9 mouse cellular contexts compared by ENCODE assay signal in the genomic region with DNA sequence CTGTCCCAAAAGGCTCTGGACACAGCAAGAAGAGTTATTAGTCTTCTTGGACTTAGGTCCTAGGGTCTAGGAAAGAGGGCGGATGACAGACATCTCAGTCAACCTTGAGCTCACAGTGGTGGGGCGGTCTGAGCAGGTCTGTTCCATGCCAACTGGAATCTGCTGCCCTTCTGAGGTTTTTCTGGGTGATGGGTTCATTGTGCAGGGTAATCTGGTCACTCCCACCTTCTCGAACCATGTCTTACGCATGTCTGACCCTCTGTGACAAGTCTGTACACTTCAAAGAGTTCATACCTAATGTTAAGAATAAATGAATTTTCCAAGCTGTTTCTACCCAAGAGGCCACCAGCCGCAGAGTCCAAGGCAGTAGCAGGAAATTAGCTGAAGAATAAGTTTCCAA. TPM values are rescaled to one million over a fixed set of nuclear protein-coding genes. Genes with fewer than 3 reads are reported as not detected.
DNase-seq lines count a peak whose midpoint lies in the region; ATAC-seq and TF ChIP-seq lines count a peak whose summit lies in the region.
"Had no signal": no experiment of that assay in that cellular context is flagged by ENCODE, and none has a peak within 500 bp of the region (broad histone marks: within the 10 kb centered on the region; RNA-seq: fewer than 3 reads in every experiment).

No protein-coding gene starts in this region.

- TF ChIP-seq CTCF in kidney, adult 2 months (conservative IDR thresholded peaks at IDR 0.05; ENCODE audit: insufficient read depth, insufficient read length, low read depth, low read length), result no peak

- H3K27me3 ChIP-seq in kidney, adult 2 months (replicated peaks; ENCODE audit: control insufficient read depth, insufficient read depth, low read length), result no peaks in the 10 kb centered on the region
- no peaks in the 10 kb centered on the region for H3K27me3 ChIP-seq in embryonic facial prominence, embryonic 10.5 days (replicated peaks; ENCODE audit: low read depth, poor library complexity, severe bottlenecking)
- H3K27me3 ChIP-seq in hindbrain, embryonic 15.5 days, result no peaks in the 10 kb centered on the region
- no peaks in the 10 kb centered on the region for H3K27me3 ChIP-seq in midbrain, embryonic 14.5 days (ENCODE audit: control insufficient read depth, insufficient read depth, low read length)

- no peak overlapping the region for H3K4me3 ChIP-seq in kidney, adult 2 months (ENCODE audit: insufficient read depth, low read depth, low read length)
- H3K4me3 ChIP-seq in embryonic facial prominence, embryonic 10.5 days, result peak overlapping the region; percentile 46
- H3K4me3 ChIP-seq in hindbrain, embryonic 15.5 days, result no peak overlapping the region
- no peak overlapping the region for H3K4me3 ChIP-seq in midbrain, embryonic 14.5 days (replicated peaks; ENCODE audit: low read depth, low read length)

- DNase-seq in kidney, adult 2 months, result no peak
- no peak for DNase-seq in kidney, adult 18-20 months
- DNase-seq in embryonic facial prominence, embryonic 10.5 days (ENCODE audit: low spot score), result no peak
- DNase-seq in midbrain, embryonic 14.5 days, result no peak
- DNase-seq in ovary, postnatal 36 days (ENCODE audit: low spot score), result no peak
- no peak for DNase-seq in natural killer cell, adult 2 months (ENCODE audit: low spot score in 2 of 2)
- DNase-seq in right cerebral cortex, postnatal 4 days, result no peak
- DNase-seq: cerebellum, postnatal 25 days had no signal

- no peak for ATAC-seq in hindbrain, embryonic 15.5 days (ENCODE audit: low FRiP score, low read depth)
- no peak for ATAC-seq in midbrain, embryonic 14.5 days (ENCODE audit: low FRiP score, low TSS enrichment)

- peaks cover 19% of the 10 kb centered on the region for H3K4me1 ChIP-seq in kidney, adult 2 months (ENCODE audit: control insufficient read depth, insufficient read depth, low read length)
- peaks cover 69% of the 10 kb centered on the region for H3K4me1 ChIP-seq in embryonic facial prominence, embryonic 10.5 days
- peaks cover 41% of the 10 kb centered on the region for H3K4me1 ChIP-seq in hindbrain, embryonic 15.5 days (replicated peaks)
- peaks cover 15% of the 10 kb centered on the region; the same call in 1 of the 2 replicates for H3K4me1 ChIP-seq in midbrain, embryonic 14.5 days (ENCODE audit: control insufficient read depth, insufficient read depth, low read length)

- no peak overlapping the region for H3K9ac ChIP-seq in hindbrain, embryonic 15.5 days
- no peak overlapping the region for H3K9ac ChIP-seq in midbrain, embryonic 14.5 days (replicated peaks; ENCODE audit: low read length)

- 56% methylated on average over 5 of the region's 5 CpGs for WGBS in kidney, adult 2 months
- 45% methylated on average over 5 of the region's 5 CpGs for whole genome bisulfite sequencing in embryonic facial prominence, embryonic 10.5 days
- WGBS in hindbrain, embryonic 15.5 days, result 64% methylated on average over 5 of the region's 5 CpGs
- WGBS in midbrain, embryonic 14.5 days, result 62% methylated on average over 5 of the region's 5 CpGs

- TF ChIP-seq POLR2A in kidney, adult 2 months (IDR thresholded peaks at IDR 0.05; ENCODE audit: low read depth, low read length), result no peak

- no peak overlapping the region for H3K4me2 ChIP-seq in hindbrain, embryonic 15.5 days
- H3K4me2 ChIP-seq in midbrain, embryonic 14.5 days (ENCODE audit: low read length), result no peak overlapping the region

- H3K9me3 ChIP-seq in embryonic facial prominence, embryonic 10.5 days, result peaks cover 8% of the 10 kb centered on the region; the same call in 1 of the 2 replicates
- no peaks in the 10 kb centered on the region for H3K9me3 ChIP-seq in hindbrain, embryonic 15.5 days
- no peaks in the 10 kb centered on the region for H3K9me3 ChIP-seq in midbrain, embryonic 14.5 days (ENCODE audit: control insufficient read depth, low read length)

- H3K27ac ChIP-seq in kidney, adult 2 months (ENCODE audit: insufficient read depth, low read depth, low read length), result peak overlapping the region; percentile 40
- peak overlapping the region; percentile 93 for H3K27ac ChIP-seq in embryonic facial prominence, embryonic 10.5 days (replicated peaks)
- H3K27ac ChIP-seq in hindbrain, embryonic 15.5 days (replicated peaks), result peak overlapping the region; percentile 47
- H3K27ac ChIP-seq in midbrain, embryonic 14.5 days (replicated peaks; ENCODE audit: low read depth, low read length), result peak overlapping the region; percentile 58; the same call in 1 of the 2 replicates

- H3K36me3 ChIP-seq in kidney, adult 2 months (ENCODE audit: control insufficient read depth, insufficient read depth, low read length), result no peaks in the 10 kb centered on the region
- peaks cover 38% of the 10 kb centered on the region for H3K36me3 ChIP-seq in embryonic facial prominence, embryonic 10.5 days (replicated peaks)
- no peaks in the 10 kb centered on the region for H3K36me3 ChIP-seq in hindbrain, embryonic 15.5 days
- no peaks in the 10 kb centered on the region for H3K36me3 ChIP-seq in midbrain, embryonic 14.5 days (ENCODE audit: control insufficient read depth, insufficient read depth, low read length)

RNA-seq across cellular contexts. Expression of gene Actn1, which starts 29.3 kb away (rescaled TPM):
- 31.3 and 32.6 TPM in 2 replicates for polyA plus RNA-seq in kidney, adult 2 months (2012; rRNA removed)
- 38.2 and 39.3 TPM in 2 replicates for polyA plus RNA-seq in embryonic facial prominence, embryonic 10.5 days (2016; fragmentation: Nextera tagmentation; extraction: Ambion mirVana)
- polyA plus RNA-seq in hindbrain, embryonic 15.5 days (2015; fragmentation: Nextera tagmentation; extraction: Ambion mirVana), result 8.1 and 9.7 TPM in 2 replicates
- 6.2 and 7.9 TPM in 2 replicates for polyA plus RNA-seq in midbrain, embryonic 14.5 days (2014; fragmentation: Nextera tagmentation; extraction: Ambion mirVana)

Comparison
In these comparisons a context has a peak if more than half of its experiments do, and no peak if none do; other contexts are left out.
1. H3K27ac ChIP-seq: peak in every context shown above with its lines; median percentile 93 in embryonic facial prominence, embryonic 10.5 days; 58 in midbrain, embryonic 14.5 days; 47 in hindbrain, embryonic 15.5 days; 40 in kidney, adult 2 months.